Mouse (Mus musculus): ENCODE results near the gene Trp53.
A peak's percentile ranks its signal among the peaks of the same experiment; 100 is the strongest.

The Trp53 gene

DNA sequence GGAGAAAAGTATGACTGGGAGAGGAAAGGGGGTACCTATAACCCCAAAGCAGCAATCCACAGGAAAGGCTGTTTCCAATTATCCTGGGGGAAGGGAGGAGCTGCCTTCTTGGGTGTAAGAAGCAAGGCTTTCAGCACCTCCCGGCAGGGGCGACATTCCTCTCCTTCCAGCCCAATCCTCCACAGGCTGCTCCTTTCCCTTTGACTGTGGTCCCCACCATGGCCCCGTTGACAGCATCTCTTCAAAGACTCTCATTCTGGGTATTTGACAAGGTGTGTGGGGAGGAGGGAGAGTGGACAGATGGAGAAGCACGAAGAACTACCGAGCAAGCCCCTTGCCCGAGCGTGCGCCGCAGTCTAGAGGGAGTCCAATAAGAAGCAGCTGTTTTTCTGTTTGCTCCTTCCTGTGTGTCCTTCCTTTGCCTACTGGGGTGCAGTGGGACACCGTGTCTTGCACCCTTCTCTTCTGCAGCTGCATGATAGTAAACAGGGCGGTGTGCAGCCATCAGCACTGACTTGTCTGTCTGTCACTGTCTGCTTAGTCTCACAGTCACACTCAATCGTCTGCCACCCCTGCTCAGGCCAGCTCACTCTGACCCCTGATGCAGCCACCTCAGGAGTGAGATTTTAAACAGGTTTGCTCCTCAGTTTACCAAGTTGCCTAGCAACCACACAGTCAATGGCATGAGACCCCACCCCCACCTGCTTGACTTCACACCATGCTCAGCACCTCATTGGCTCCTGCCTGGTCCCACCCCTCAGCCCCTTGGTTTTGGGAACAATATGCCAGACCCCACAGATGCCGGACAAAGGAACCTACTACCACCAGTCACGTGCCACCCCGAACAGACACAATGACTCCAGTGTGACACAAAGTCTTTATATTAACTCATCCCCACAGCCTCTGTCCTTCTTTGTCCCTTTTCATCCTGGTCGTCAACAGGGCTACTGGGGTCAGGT is 19.0 kb upstream of the Trp53 start:
- DNase-seq (ENCODE audit: low read depth), result no peak

DNA sequence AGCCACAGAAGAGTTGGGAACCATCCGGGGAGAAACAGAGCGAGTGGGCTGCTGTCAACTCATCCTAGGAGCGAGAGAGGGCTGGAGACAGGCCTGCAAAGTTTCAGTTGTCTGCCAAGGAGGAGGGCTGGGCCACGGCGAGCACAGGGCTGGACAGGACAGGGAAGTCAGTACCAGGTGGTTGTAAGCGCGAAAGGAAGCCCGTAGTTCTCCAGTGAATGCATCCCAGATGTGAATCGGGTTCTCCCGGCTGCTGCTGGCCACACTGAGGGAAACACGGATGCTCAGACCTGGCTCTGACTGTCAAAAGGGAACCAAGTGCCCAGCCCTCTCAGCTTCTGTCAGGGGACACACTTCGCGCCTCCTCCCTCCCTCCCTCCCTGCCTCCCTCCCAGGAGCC is 16.8 kb upstream of the Trp53 start:
- DNase-seq (ENCODE audit: low read depth), result no peak

DNA sequence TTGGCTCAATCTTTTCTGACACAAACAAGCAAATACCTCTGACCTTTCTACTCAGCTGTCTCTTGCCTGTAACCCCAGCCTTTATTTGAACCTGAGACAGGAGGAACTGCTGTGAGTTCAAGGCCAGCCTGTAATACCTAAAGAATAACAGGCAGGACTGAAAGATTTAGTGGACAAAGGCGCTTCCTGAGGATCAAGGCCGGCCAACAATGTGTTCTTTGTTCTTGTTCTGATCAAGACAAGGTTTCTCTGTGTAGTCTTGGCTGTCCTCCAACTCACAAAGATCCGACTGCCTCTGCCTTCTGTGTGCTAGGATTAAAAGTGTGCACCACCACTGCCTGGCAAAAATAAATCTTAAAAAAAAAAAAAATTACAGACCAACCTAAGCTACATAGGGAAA is 15.8 kb upstream of the Trp53 start:
- DNase-seq (ENCODE audit: low read depth), result no peak

DNA sequence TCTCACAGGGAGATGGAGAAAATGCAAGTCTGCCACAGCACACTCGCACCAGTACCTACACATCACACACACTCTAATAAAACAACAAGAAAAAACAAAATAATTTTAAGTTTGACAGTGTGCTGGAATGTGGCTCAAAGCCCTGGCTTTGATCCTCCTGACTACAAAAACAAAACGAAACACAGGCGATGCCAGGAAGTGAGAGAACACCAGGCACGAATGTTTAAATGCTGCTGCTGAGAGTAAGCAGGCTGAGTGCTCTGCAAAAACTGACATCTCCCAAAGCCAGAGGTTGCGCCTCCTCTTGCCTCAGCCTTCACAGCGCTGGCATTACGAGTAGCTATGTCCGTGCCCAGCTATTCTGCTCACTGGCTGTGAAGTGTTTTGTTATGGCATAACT is 15.0 kb upstream of the Trp53 start:
- no peak for DNase-seq (ENCODE audit: low read depth)

DNA sequence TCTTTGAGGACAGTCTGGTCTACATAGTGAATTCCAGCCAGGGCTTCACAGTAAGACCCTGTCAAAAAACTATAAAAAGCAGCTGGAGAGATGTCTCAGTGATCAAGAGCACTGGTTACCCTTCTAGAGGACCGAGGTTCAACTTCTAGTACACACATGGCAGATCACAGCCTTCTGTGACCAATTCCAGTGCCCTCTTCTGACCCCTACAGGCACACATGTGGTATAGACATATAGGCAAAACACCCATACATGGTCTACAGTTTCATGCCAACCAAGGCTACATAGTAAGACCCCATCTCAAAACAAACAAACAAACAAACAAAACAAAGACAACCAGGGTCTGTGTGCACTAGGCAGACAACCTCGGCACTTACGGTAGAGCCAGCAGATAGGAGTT is 4.9 kb upstream of the Trp53 start:
- DNase-seq (ENCODE audit: low read depth), result peak; percentile 38

DNA sequence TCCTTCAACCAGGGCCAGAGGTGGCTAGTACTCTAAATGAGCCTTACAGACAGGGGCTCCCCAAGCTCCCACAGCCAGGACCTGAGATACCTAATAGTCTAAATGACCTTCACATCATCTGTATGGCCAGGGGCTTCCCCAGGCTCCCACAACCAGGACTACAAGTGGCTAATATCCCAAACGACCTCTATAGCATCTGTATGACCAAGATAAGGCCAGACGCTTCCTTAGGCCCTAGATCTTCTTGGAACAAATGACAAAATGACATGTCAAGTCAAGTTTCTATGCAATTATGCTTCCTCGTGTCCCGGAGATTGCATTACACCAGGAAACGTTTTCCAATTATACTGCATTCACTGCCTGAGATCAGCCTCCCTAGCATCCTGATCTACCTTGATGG is 3.9 kb upstream of the Trp53 start:
- DNase-seq (ENCODE audit: low read depth), result no peak

DNA sequence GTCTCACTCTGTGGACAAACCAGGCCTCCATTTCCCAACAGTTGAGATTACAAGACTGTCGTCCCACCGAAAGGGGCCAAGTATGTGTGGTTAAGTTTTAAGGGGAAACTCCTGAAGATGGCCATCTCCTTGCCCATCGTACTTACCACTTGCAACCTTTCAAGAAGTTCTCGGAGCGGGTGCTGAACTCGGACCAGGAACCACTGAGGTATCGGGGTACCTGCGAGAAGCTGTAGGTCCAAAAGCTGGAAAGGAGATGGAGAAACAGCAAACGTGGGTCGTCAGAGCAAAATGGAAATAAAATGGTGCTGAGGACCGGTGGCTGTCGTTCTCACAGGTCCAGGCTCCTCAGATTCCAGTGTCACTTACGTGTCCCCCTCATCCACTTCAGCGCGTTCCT is 1.9 kb upstream of the Trp53 start:
- no peak for DNase-seq (ENCODE audit: low read depth)

DNA sequence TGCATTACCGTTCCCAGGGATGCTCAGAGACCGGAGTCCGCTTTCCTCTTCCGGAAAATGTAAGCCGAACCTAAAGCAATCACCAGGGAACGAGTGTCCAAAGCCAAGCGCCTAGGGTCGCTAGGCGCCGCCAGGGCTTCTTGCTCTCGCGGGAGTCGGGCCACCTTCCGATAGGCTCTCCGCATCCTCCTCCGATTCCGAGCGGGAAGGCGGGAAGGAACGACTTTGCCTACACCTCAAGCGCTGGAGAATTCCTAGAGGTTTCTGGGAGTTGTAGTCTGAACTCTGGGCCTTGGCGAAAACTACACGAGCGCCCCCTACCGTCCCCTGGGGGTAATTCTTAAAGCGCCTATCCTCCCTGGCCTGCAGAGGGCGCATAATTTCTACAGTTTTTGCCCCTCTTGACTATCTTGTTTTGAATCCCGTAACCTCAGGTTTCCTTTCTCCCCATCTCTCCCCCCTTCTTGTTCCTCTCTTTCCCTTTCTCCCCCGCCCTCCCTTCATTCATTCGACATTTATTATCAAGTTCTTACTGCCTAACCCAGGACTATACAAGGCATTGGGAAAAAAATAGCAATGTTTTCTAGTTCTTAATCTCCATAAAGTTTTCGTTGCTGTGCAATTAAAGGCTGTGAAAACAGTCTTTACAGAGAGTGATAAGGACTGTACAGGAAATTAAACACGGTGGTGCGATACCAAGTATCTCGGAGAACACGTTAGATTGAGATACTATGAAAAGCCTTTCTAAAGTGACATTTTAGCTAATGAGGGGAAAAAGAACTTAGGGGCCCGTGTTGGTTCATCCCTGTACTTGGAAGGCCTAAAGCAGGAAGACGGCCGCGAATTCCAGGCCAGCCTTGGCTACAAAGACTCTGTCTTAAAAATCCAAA is 786 bp upstream of the Trp53 start:
- peak; percentile 99 for DNase-seq (ENCODE audit: low read depth)

DNA sequence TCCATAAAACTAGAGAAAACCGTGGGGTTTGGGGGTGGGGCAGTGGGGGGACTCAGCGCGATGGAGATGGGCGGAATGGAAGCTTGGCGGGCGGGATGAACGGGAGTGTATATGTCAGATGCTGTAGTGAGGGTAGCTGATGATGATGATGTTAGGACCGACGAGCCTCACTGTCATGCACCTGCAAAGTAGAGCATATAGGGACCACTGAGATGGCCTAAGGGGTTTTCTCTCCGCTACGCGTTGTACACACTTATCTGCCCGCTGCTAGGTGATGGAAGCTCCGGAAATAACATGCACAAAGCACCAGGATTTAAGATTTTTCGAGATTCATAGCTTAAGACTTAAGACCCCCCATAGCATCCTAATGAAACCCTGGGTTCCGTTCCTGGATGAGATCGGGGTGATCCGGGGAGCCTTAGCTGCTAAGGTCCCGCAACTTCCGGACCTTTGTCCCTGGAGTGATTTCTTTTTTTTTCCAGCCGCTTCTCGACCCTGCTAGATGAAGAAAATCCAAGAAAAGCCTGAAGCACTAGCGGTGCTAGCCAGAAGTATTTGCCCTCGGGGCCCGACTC is 500 bp downstream of the Trp53 start:
- DNase-seq (ENCODE audit: low read depth), result no peak

DNA sequence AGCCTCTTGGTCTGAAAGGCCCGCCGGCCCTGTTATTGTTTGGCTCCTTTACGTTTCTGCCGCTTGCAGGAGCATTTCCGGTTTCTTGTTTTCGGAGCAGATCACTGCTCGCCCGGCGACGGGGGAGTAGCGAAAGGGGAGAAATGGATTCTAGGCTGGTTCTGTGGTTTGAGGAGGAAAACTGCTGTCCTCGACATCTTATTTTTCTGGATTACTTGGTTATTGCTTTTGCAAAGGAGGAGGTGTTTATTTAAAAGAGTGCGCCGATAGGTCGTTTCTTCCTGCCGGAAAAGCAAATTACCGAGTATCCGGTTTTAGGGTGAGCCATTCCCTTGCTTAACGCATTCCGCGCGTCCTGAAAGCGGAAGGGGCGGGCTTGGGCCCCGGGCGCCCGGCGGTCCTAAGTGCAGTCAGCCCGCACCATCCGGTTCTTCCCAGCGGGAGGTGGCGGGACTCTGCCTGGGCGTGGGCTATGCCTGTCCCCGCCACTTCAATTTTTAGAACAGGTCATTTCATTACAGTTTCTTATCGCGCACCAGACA is 1.1 kb downstream of the Trp53 start:
- peak; percentile 85 for DNase-seq (ENCODE audit: low read depth)

DNA sequence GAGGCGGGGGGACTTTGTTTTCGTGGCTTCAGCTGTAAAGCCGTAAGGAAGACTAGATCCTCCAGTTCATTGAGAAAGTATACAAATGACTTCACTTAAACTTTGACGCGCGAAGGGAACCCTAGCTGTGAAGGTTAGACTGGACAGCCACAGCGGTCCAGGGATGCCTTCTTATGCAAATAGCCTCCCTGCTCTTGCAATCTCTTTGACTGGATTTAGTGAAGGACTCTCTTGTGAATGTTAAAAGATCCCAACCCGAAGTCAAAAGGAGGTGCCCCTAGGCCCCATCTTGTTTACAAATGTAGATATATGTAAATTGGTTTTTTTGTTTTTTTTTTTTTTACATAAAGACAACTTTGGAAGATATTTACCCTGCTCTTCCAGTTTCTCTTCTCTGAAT is 1.7 kb downstream of the Trp53 start:
- no peak for DNase-seq (ENCODE audit: low read depth)

DNA sequence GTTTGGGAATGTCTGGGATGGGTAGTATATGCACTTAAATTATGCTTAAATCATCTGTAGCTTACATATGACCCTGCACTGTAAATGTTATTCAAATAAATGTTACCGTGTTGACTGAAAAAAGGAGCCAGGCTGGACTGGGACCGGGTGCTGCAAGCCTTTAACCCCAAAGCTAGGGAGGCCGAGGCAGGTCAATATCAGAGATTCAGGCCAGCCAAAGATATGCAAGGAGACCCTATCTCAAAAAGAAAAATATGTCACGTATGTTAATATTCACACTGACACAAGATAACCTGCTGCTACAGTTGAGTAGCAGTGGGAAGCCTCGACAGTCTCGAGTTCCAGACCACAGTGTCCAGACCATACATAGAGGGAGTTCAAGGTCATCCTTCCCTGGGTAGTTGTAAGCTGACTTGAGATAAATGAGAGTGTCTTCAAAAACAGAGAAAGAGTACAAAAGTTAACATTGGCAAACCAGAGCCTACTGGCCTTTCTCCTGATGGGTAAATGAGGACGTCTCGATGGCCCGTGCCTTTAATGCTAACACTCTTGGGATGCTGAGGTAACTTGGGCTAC is 2.2 kb downstream of the Trp53 start:
- DNase-seq (ENCODE audit: low read depth), result no peak

DNA sequence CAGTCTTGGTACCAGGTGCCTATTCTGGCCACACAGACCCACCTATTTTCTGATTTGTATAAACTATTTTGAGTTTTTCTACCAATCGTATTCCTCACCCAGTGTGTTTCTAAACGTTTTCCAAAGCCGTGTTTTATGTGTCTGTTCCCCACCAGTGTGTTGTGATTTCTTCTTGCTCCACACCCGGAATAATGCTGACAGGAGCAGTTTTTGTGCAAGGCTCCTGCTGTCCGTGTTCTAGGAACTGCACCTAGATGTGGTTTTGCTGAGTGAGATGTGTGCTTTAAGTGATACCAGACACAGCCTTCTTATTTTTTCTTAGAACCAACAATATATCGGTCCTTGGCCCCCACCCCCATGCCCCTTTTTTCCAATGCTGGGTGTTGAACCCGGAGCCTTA is 3.8 kb downstream of the Trp53 start:
- DNase-seq (ENCODE audit: low read depth), result no peak

DNA sequence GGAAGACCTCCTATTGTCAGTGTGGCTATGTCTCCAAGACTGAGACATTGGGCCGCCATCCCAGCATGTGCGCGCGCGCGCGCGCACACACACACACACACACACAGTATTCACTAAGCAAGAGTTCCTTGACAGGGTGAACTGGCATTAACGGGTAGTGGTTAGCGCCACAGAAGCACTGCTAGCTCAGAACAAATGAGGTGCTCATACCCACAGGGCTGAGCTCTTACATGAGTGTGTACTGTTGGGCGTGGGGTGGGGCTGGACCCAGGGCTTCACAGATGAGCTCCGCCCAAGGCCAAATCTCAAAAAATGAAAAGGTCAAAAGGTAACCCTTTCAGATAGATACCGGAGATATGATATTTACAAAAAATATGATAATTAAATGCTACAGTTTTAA is 4.8 kb downstream of the Trp53 start:
- DNase-seq (ENCODE audit: low read depth), result no peak

DNA sequence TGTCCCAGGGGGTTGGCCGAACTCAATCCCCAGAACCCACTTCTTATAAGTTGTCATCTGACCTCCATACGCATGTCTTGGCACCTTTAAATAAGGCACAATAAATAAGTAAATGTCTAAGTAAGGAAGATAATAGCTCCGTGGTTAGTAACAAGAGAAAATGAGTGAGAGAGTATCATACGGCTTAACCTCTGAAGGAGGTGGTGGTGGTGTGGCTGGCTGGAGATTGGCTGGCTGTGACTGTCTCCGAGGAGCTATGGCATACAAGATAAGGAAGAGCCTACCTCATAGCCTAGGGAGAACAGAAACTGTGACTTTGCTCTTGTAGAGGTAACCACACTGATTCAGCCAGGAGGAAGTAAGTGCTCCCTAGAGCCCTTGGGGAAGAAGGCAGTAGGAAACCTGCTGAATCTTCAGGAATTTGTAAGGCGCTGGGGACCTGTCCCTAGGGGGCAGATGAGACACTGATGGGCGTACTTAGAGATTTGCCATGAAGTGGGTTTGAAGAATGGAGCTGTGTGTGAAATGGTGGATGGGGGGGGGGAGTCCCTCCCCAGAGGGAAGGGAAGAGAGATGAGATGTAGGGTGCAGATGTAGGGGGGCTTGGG is 5.7 kb downstream of the Trp53 start:
- DNase-seq (ENCODE audit: low read depth), result peak; percentile 45

DNA sequence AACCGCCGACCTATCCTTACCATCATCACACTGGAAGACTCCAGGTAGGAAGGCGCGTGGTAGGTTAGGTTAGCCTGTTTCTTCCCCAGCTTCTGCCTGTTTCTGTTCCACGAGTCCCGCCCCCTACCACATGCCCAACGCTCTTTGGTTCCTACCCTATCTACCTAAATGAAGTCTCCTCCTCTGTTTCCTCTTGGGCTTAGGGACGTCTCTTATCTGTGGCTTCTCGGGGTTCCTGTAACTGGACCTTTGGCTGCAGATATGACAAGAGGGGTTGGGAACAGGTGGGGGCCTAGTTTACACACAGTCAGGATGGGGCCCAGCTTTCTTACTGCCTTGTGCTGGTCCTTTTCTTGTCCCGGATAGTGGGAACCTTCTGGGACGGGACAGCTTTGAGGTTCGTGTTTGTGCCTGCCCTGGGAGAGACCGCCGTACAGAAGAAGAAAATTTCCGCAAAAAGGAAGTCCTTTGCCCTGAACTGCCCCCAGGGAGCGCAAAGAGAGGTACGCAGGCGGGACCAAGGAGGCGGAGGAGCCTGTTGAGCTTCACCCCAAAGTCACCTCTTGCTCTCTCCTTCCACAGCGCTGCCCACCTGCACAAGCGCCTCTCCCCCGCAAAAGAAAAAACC is 9.2 kb downstream of the Trp53 start:
- no peak for DNase-seq (ENCODE audit: low read depth)

DNA sequence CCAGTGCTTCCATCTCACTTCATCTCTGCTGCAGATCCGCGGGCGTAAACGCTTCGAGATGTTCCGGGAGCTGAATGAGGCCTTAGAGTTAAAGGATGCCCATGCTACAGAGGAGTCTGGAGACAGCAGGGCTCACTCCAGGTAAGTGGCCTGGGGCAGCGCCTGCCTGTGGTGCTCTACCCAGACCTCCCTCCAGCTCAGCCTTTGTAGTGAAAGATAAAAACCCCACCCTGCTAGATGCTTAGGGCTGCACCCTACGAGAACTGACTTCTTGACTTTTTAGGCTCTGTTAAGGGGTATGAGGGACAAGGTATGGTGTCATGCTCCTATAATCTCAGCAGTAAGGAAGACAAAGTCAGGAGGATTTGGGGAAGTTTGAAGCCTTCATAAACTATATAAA is 10.5 kb downstream of the Trp53 start:
- no peak for DNase-seq (ENCODE audit: low read depth)

DNA sequence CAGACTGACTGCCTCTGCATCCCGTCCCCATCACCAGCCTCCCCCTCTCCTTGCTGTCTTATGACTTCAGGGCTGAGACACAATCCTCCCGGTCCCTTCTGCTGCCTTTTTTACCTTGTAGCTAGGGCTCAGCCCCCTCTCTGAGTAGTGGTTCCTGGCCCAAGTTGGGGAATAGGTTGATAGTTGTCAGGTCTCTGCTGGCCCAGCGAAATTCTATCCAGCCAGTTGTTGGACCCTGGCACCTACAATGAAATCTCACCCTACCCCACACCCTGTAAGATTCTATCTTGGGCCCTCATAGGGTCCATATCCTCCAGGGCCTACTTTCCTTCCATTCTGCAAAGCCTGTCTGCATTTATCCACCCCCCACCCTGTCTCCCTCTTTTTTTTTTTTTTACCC is 11.3 kb downstream of the Trp53 start:
- DNase-seq (ENCODE audit: low read depth), result no peak

DNA sequence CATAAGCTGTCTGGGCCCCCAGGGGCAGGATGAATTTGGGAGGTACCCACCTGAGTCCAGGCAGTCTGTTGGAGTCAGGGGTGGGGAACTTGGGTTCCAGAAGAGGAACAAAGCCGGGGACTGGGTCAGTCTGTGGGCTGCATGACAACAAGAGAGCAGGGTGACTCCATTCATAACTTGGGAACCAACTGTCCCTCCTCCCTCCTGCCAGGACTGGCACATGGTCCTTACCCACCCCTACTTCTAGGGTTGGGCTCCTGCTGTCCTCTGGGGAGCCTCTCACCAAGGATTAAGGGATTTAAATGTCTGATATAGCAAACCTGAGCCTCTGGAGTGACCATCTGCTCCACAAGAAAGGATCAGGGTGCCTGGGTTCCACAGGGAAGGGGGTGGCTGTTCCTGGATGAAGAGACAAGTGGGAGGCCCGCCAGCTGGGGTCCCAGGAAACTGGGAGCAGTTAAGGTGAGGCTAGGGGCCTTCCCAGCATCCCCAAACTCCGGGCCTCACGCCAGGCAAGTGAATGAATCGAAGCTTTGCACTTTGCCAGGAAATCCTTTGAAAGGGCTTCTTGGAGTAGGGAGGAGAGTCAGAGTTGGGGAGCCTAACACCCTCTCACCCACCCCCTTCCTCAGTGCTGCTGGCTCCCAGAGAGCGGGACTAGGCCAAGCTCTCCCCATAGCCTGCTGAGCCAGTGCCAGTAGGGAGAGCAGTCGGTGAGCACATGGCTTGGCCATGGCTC is 11.9 kb downstream of the Trp53 start:
- DNase-seq (ENCODE audit: low read depth), result no peak

DNA sequence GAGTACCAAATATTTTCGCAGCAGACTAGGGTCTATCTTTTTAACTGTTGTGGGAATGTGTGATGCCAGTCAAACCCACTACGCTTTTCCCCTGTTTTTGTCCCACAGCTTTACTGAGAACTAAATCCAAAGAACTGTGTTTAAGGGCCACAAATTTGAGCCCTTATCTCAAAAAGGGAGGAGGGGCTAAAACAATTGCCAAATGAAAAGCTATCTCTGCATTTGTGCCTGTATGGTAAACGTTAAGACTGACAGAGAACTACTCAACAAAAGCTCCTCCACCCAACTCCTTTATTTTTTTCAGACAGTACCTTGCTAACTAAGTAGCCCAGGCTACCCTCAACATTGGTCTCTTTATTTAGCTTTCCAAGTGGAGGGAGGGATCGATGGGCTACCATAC is 12.6 kb downstream of the Trp53 start:
- no peak for DNase-seq (ENCODE audit: low read depth)

DNA sequence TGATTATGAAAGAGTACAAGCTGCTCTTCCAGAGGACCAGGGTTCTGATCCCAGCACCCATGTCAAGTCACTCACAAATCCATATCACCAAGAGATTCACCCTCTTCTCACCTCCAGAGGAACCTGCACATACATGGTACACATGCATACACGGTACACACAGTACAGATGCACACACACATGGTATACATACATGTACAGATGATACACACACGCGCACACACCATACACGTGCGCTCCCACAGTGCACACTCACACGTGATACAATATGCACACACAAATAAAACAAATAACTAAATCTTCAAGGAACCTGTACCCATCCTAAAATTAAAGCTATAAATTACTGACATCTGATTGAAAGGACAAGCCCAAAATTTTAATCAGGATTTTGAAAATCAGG is 14.7 kb downstream of the Trp53 start:
- no peak for DNase-seq (ENCODE audit: low read depth)

Measured in c-Kit-positive CD71-negative TER-119-negative erythroid progenitor cells, embryonic 14.5 days (primary cell).